9 mouse cellular contexts compared by ENCODE assay signal in the genomic region with DNA sequence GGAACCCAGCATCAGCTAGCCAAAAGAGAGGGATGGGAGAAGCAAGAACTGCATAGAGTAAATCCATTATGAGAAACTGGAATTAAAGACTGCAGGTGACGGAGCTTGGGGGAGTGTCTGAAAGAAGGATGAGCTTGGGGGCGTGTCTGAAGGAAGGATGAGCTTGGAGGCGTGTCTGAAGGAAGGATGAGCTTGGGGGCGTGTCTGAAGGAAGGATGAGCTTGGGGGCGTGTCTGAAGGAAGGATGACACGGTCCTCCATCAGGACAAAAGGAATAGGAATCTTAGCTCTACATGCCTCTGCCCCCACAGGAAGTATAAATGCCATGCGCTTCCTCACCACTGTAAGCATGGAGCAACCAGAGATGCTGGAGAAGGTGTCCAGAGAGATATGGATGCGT. TPM values are rescaled to one million over a fixed set of nuclear protein-coding genes. Genes with fewer than 3 reads are reported as not detected.
DNase-seq lines count a peak whose midpoint lies in the region; ATAC-seq lines count a peak whose summit lies in the region.
"Had no signal": no experiment of that assay in that cellular context is flagged by ENCODE, and none has a peak within 500 bp of the region (broad histone marks: within the 10 kb centered on the region; RNA-seq: fewer than 3 reads in every experiment).

No protein-coding gene starts in this region.

- peak; percentile 18 for DNase-seq in embryo, embryonic 10 days (ENCODE audit: low spot score)
- no peak for DNase-seq in embryo, embryonic 11 days
- peak; percentile 11 for DNase-seq in embryonic facial prominence, embryonic 14.5 days (ENCODE audit: low spot score)
- no peak for DNase-seq in urinary bladder, postnatal 14 days (ENCODE audit: low spot score)
- no peak for DNase-seq in right cerebral cortex, adult 18-20 months
- no peak for DNase-seq in adrenal gland, adult 8-10 months

- WGBS in embryonic facial prominence, embryonic 14.5 days = 12% methylated on average over 8 of the region's 8 CpGs
- 13% methylated on average over 8 of the region's 8 CpGs for WGBS in kidney, embryonic 14.5 days
- 9% methylated on average over 8 of the region's 8 CpGs for WGBS in midbrain, embryonic 13.5 days

- no peak overlapping the region for H3K27ac ChIP-seq in embryonic facial prominence, embryonic 14.5 days (replicated peaks; ENCODE audit: low read depth, low read length)
- H3K27ac ChIP-seq in kidney, embryonic 14.5 days (ENCODE audit: low read depth, low read length) = no peak overlapping the region
- H3K27ac ChIP-seq in midbrain, embryonic 13.5 days = no peak overlapping the region
- H3K27ac ChIP-seq: macrophage had no signal

- H3K4me1 ChIP-seq in embryonic facial prominence, embryonic 14.5 days (ENCODE audit: control insufficient read depth, insufficient read depth, low read length) = no peaks in the 10 kb centered on the region
- no peaks in the 10 kb centered on the region for H3K4me1 ChIP-seq in kidney, embryonic 14.5 days (ENCODE audit: control insufficient read depth, insufficient read depth, low read length)
- 0 out of 2 replicates have a peak, but pooled peaks cover 8% of the 10 kb centered on the region for H3K4me1 ChIP-seq in midbrain, embryonic 13.5 days (replicated peaks)

- no peaks in the 10 kb centered on the region for H3K9me3 ChIP-seq in embryonic facial prominence, embryonic 14.5 days (ENCODE audit: control insufficient read depth, low read length)
- H3K9me3 ChIP-seq in kidney, embryonic 14.5 days (ENCODE audit: control insufficient read depth, low read length) = no peaks in the 10 kb centered on the region
- H3K9me3 ChIP-seq in midbrain, embryonic 13.5 days = no peaks in the 10 kb centered on the region

- no peaks in the 10 kb centered on the region for H3K27me3 ChIP-seq in embryonic facial prominence, embryonic 14.5 days (replicated peaks; ENCODE audit: control insufficient read depth, insufficient read depth, low read length)
- H3K27me3 ChIP-seq in kidney, embryonic 14.5 days (ENCODE audit: control insufficient read depth, insufficient read depth, low read length) = no peaks in the 10 kb centered on the region
- peaks cover 13% of the 10 kb centered on the region for H3K27me3 ChIP-seq in midbrain, embryonic 13.5 days

- H3K36me3 ChIP-seq in embryonic facial prominence, embryonic 14.5 days (ENCODE audit: control insufficient read depth, insufficient read depth, low read length) = no peaks in the 10 kb centered on the region
- no peaks in the 10 kb centered on the region for H3K36me3 ChIP-seq in kidney, embryonic 14.5 days (ENCODE audit: control insufficient read depth, insufficient read depth, low read length)
- no peaks in the 10 kb centered on the region for H3K36me3 ChIP-seq in midbrain, embryonic 13.5 days

- 0 out of 2 replicates have a peak, but pooled peaks have one; percentile 28 for ATAC-seq in embryonic facial prominence, embryonic 14.5 days (ENCODE audit: low read depth)
- peak; percentile 50 for ATAC-seq in kidney, embryonic 14.5 days (ENCODE audit: low FRiP score, low TSS enrichment)
- ATAC-seq in midbrain, embryonic 13.5 days = 0 out of 2 replicates have a peak, but pooled peaks have one; percentile 13

- H3K4me3 ChIP-seq in embryonic facial prominence, embryonic 14.5 days (ENCODE audit: low read depth, low read length) = peak overlapping the region; percentile 7; the same call in 1 of the 2 replicates
- H3K4me3 ChIP-seq in kidney, embryonic 14.5 days (ENCODE audit: low read length) = peak overlapping the region; percentile 3; the same call in 1 of the 2 replicates
- H3K4me3 ChIP-seq in midbrain, embryonic 13.5 days (replicated peaks) = peak overlapping the region; percentile 4; the same call in 1 of the 2 replicates

- no peak overlapping the region for H3K9ac ChIP-seq in embryonic facial prominence, embryonic 14.5 days (ENCODE audit: low read depth, low read length)
- H3K9ac ChIP-seq in kidney, embryonic 14.5 days (ENCODE audit: low read depth, low read length) = no peak overlapping the region
- no peak overlapping the region for H3K9ac ChIP-seq in midbrain, embryonic 13.5 days (replicated peaks)

- peak overlapping the region; percentile 13; the same call in 1 of the 2 replicates for H3K4me2 ChIP-seq in embryonic facial prominence, embryonic 14.5 days (ENCODE audit: low read depth, low read length)
- peak overlapping the region; percentile 24; the same call in 1 of the 2 replicates for H3K4me2 ChIP-seq in kidney, embryonic 14.5 days (replicated peaks; ENCODE audit: low read depth, low read length)
- H3K4me2 ChIP-seq in midbrain, embryonic 13.5 days (replicated peaks) = peak overlapping the region; percentile 28

RNA-seq across cellular contexts. Expression of a gene that starts 1.4 kb away (rescaled TPM):
- 15.8 and 18.6 TPM in 2 replicates for polyA plus RNA-seq in embryonic facial prominence, embryonic 14.5 days (2014; fragmentation: Nextera tagmentation; extraction: Ambion mirVana)
- polyA plus RNA-seq in kidney, embryonic 14.5 days (2014; fragmentation: Nextera tagmentation; extraction: Ambion mirVana) = 33.3 and 37.2 TPM in 2 replicates
- polyA plus RNA-seq in midbrain, embryonic 13.5 days (2015; fragmentation: Nextera tagmentation; extraction: Ambion mirVana) = 9.1 and 10.8 TPM in 2 replicates
- 100 to 1,000 TPM in 2 of 4 experiments, 10 to 100 TPM in 2; 66.8 to 415 (median 181) TPM for total RNA-seq in adrenal gland, adult 8-10 months (2022)

RNA-seq across cellular contexts. Expression of a gene that starts 14.6 kb away (rescaled TPM):
- polyA plus RNA-seq in embryonic facial prominence, embryonic 14.5 days (2014; fragmentation: Nextera tagmentation; extraction: Ambion mirVana) = 0.89 and 1.0 TPM in 2 replicates
- 2.6 and 3.0 TPM in 2 replicates for polyA plus RNA-seq in kidney, embryonic 14.5 days (2014; fragmentation: Nextera tagmentation; extraction: Ambion mirVana)
- polyA plus RNA-seq in midbrain, embryonic 13.5 days (2015; fragmentation: Nextera tagmentation; extraction: Ambion mirVana) = 0.18 TPM in 1 of 2 replicates, not detected in the other
- 1 to 10 TPM in 2 of 4 experiments, under 1 TPM in 1, not detected in 1; 0.27 to 4.7 (median 4.5) TPM for total RNA-seq in adrenal gland, adult 8-10 months (2022)
- polyA plus RNA-seq: macrophage had no signal

RNA-seq across cellular contexts. Expression of a gene that starts 17.6 kb away (rescaled TPM):
- 38.6 and 43.2 TPM in 2 replicates for polyA plus RNA-seq in embryonic facial prominence, embryonic 14.5 days (2014; fragmentation: Nextera tagmentation; extraction: Ambion mirVana)
- 46.1 and 66.5 TPM in 2 replicates for polyA plus RNA-seq in kidney, embryonic 14.5 days (2014; fragmentation: Nextera tagmentation; extraction: Ambion mirVana)
- 57.3 and 57.6 TPM in 2 replicates for polyA plus RNA-seq in midbrain, embryonic 13.5 days (2015; fragmentation: Nextera tagmentation; extraction: Ambion mirVana)
- 10 to 100 TPM; 20.1 to 27.2 (median 26.3) TPM for total RNA-seq in adrenal gland, adult 8-10 months (2022)

RNA-seq across cellular contexts. Expression of a gene that starts 32.0 kb away (rescaled TPM):
- polyA plus RNA-seq in embryonic facial prominence, embryonic 14.5 days (2014; fragmentation: Nextera tagmentation; extraction: Ambion mirVana) = not detected in 2 replicates
- not detected in 2 replicates for polyA plus RNA-seq in kidney, embryonic 14.5 days (2014; fragmentation: Nextera tagmentation; extraction: Ambion mirVana)
- polyA plus RNA-seq in midbrain, embryonic 13.5 days (2015; fragmentation: Nextera tagmentation; extraction: Ambion mirVana) = not detected in 2 replicates
- not detected for total RNA-seq in adrenal gland, adult 8-10 months (2022)
- polyA plus RNA-seq: macrophage had no signal

RNA-seq across cellular contexts. Expression of a gene that starts 39.3 kb away (rescaled TPM):
- polyA plus RNA-seq in embryonic facial prominence, embryonic 14.5 days (2014; fragmentation: Nextera tagmentation; extraction: Ambion mirVana) = 0.66 and 0.92 TPM in 2 replicates
- 0.20 TPM in 2 replicates for polyA plus RNA-seq in kidney, embryonic 14.5 days (2014; fragmentation: Nextera tagmentation; extraction: Ambion mirVana)
- polyA plus RNA-seq in midbrain, embryonic 13.5 days (2015; fragmentation: Nextera tagmentation; extraction: Ambion mirVana) = 1.9 TPM in 2 replicates
- under 1 TPM in 2 of 4 experiments, not detected in 2; 0.13 to 0.68 TPM for total RNA-seq in adrenal gland, adult 8-10 months (2022)

Comparison
In these comparisons a context has a peak if more than half of its experiments do, and no peak if none do; other contexts are left out.
1. DNase-seq: peak in embryo, embryonic 10 days (single experiment) and embryonic facial prominence, embryonic 14.5 days (single experiment); none in embryo, embryonic 11 days (single experiment), urinary bladder, postnatal 14 days (single experiment), right cerebral cortex, adult 18-20 months (single experiment) and adrenal gland, adult 8-10 months (single experiment).
2. Peak in every context shown above with its lines, with median percentiles within 50 percentile points of each other: ATAC-seq, H3K4me2 ChIP-seq and H3K4me3 ChIP-seq.